Mouse (Mus musculus) midbrain, postnatal 0 days (tissue): ENCODE results near the gene Galr3. TPM values are rescaled to one million over a fixed set of nuclear protein-coding genes. Genes with fewer than 3 reads are reported as not detected.

Experiments used
- ATAC-seq: fragments of 200-750 bp; cut with Nextera tagmentation; 2 replicates; pipeline ENCODE4 v1.8.0; 2017; ENCODE audit warnings: moderate number of reproducible peaks, mild to moderate bottlenecking, moderate TSS enrichment, moderate library complexity; ENCODE audit not compliant: low FRiP score
- DNase-seq: peaks from one replicate; pipeline ENCODE4 v3.0.0-alpha.2; 2015; ENCODE audit warnings: low spot score
- H3K27ac ChIP-seq: fragments of 300-500 bp; sonication (generic); 2 replicates; pipeline ENCODE4 v1.5.1; 2014; ENCODE audit warnings: low read depth, mild to moderate bottlenecking, low read length, mixed read lengths
- H3K27me3 ChIP-seq: fragments of 300-500 bp; sonication (generic); 2 replicates; pipeline ENCODE4 v1.6.1; 2014; ENCODE audit warnings: low read length, control low read depth, mixed read lengths; ENCODE audit not compliant: insufficient read depth
- H3K36me3 ChIP-seq: fragments of 300-500 bp; sonication (generic); 2 replicates; pipeline ENCODE4 v1.6.1; 2014; ENCODE audit warnings: low read length, control low read depth, mixed read lengths; ENCODE audit not compliant: insufficient read depth
- H3K4me1 ChIP-seq: fragments of 300-500 bp; sonication (generic); 2 replicates; pipeline ENCODE4 v1.6.1; 2014; ENCODE audit warnings: mild to moderate bottlenecking, control low read depth, antibody characterized with exemption, low read length, mixed read lengths; ENCODE audit not compliant: insufficient read depth
- H3K4me2 ChIP-seq: fragments of 300-500 bp; sonication (generic); 2 replicates; pipeline ENCODE4 v1.6.1; 2014; ENCODE audit warnings: low read depth, mild to moderate bottlenecking, low read length, mixed read lengths; ENCODE audit not compliant: poor library complexity, severe bottlenecking
- H3K4me3 ChIP-seq: fragments of 300-500 bp; sonication (generic); 2 replicates; pipeline ENCODE4 v1.5.1; 2014; ENCODE audit warnings: low read depth, mild to moderate bottlenecking, low read length, moderate library complexity
- H3K9ac ChIP-seq: fragments of 300-500 bp; sonication (generic); replicated peaks from 2 replicates; pipeline ENCODE4 v1.6.1; 2014; ENCODE audit warnings: mild to moderate bottlenecking, low read length, moderate library complexity, mixed read lengths; ENCODE audit not compliant: poor library complexity, severe bottlenecking
- H3K9me3 ChIP-seq: fragments of 300-500 bp; sonication (generic); 2 replicates; pipeline ENCODE4 v1.6.1; 2016; ENCODE audit warnings: low read length, control low read depth
- CTCF ChIP-seq: IDR thresholded peaks from 2 replicates; pipeline ENCODE4 v1.5.1; 2016; ENCODE audit warnings: antibody characterized with exemption, mild to moderate bottlenecking
- WGBS: fragments of 180-500 bp; shearing (Covaris S2); extraction: QIAGEN DNeasy Blood & Tissue Kit; methylation state at CpG from one replicate; pipeline ENCODE4 v1.1.7; 2014; 5-methylcytosine and 5-hydroxymethylcytosine counted together
- polyA plus RNA-seq: library from polyadenylated mRNA; unstranded; fragments of >200 nt; fragmentation: Nextera tagmentation; extraction: Ambion mirVana; gene quantifications from 2 replicates; pipeline ENCODE4 v1.2.1, GENCODE M21; 2015
- total RNA-seq: library from RNA; depleted of rRNA; stranded (reverse); fragments of >200 nt; gene quantifications from 2 replicates; pipeline ENCODE4 v1.2.3, GENCODE M21; 2014

The Galr3 gene
- total and polyA plus RNA-seq, 2 experiments from 2014 or later = 0.25 to 3.9 TPM

GRCm38 (mm10) chr15:79056601-79057000, 14.9 kb downstream of the Galr3 start:
- TF ChIP-seq CTCF = no peak
- no peaks in the 10 kb centered on the region for H3K9me3 ChIP-seq
- H3K36me3 ChIP-seq = peaks cover 66% of the 10 kb centered on the region
- H3K4me1 ChIP-seq = no peaks in the 10 kb centered on the region
- H3K4me2 ChIP-seq = no peak overlapping the region
- H3K9ac ChIP-seq = no peak overlapping the region
- DNase-seq (no peak), ATAC-seq (no peak)
- WGBS = 88% methylated on average over 7 of the region's 7 CpGs
- H3K27ac ChIP-seq = no peak overlapping the region
- no peak overlapping the region for H3K4me3 ChIP-seq
- H3K27me3 ChIP-seq = no peaks in the 10 kb centered on the region

GRCm38 (mm10) chr15:79057850-79058249, 16.2 kb downstream of the Galr3 start:
- Histone ChIP-seq H3K36me3 (peaks cover 64% of the 10 kb centered on the region), H3K4me2 (no peak overlapping the region), H3K27ac (no peak overlapping the region), H3K4me1 (no peaks in the 10 kb centered on the region), H3K9me3 (no peaks in the 10 kb centered on the region), H3K27me3 (no peaks in the 10 kb centered on the region), H3K4me3 (no peak overlapping the region), H3K9ac (no peak overlapping the region)
- DNase-seq (no peak), ATAC-seq (no peak)
- TF ChIP-seq CTCF = no peak
- 90% methylated on average over 6 of the region's 6 CpGs for WGBS

- Histone ChIP-seq H3K4me2 (no peak overlapping the region), H3K27me3 (no peaks in the 10 kb centered on the region), H3K9me3 (no peaks in the 10 kb centered on the region), H3K27ac (no peak overlapping the region), H3K4me3 (no peak overlapping the region), H3K9ac (no peak overlapping the region), H3K36me3 (peaks cover 33% of the 10 kb centered on the region), H3K4me1 (no peaks in the 10 kb centered on the region)
- WGBS = 79% methylated on average over 14 of the region's 14 CpGs
- ATAC-seq = no peak
- no peak for TF ChIP-seq CTCF
- no peak for DNase-seq
These were observed 19.3 kb downstream of the Galr3 start for GRCm38 (mm10) chr15:79060887-79061565.

GRCm38 (mm10) chr15:79062376-79063159, 20.9 kb downstream of the Galr3 start, which contains the start of gene Ankrd54:
Gene Ankrd54, minus strand, starts transcription at chr15:79062893.
- Histone ChIP-seq H3K9me3 (no peaks in the 10 kb centered on the region), H3K4me3 (peak within 1 kb of the TSS; percentile 93), H3K36me3 (peaks cover 25% of the 10 kb centered on the region), H3K9ac (peak within 1 kb of the TSS; percentile 86), H3K27me3 (no peaks in the 10 kb centered on the region), H3K4me2 (peak within 1 kb of the TSS; percentile 66), H3K4me1 (no peaks in the 10 kb centered on the region), H3K27ac (peak within 1 kb of the TSS; percentile 73)
- DNase-seq = peak; percentile 100
- peak; percentile 99 for ATAC-seq
- no peak for TF ChIP-seq CTCF
- WGBS = under 1% methylated on average over 68 of the region's 80 CpGs

GRCm38 (mm10) chr15:79063160-79063740, 21.6 kb downstream of the Galr3 start:
- WGBS = 9% methylated on average over 14 of the region's 14 CpGs
- Histone ChIP-seq H3K27ac (no peak overlapping the region), H3K9ac (no peak overlapping the region), H3K4me2 (peak overlapping the region; percentile 43), H3K9me3 (no peaks in the 10 kb centered on the region), H3K36me3 (peaks cover 20% of the 10 kb centered on the region), H3K4me3 (peak overlapping the region; percentile 18), H3K27me3 (no peaks in the 10 kb centered on the region), H3K4me1 (no peaks in the 10 kb centered on the region)
- no peak for TF ChIP-seq CTCF
- ATAC-seq = no peak
- no peak for DNase-seq
